Comparison of ENCODE assay signal across 8 mouse cellular contexts in genomic region chr5:120611416-120611815, GRCm38 (mm10). TPM values are rescaled to one million over a fixed set of nuclear protein-coding genes. Genes with fewer than 3 reads are reported as not detected.
A peak's percentile ranks its signal among the peaks of the same experiment; 100 is the strongest.
DNase-seq lines count a peak whose midpoint lies in the region; ATAC-seq and TF ChIP-seq lines count a peak whose summit lies in the region.

No protein-coding gene starts in this region.

- H3K9me3 ChIP-seq in heart, embryonic 13.5 days, result peaks cover 5% of the 10 kb centered on the region; the same call in 1 of the 2 replicates
- peaks cover 5% of the 10 kb centered on the region for H3K9me3 ChIP-seq in G1E (replicated peaks)
- peaks cover 5% of the 10 kb centered on the region for H3K9me3 ChIP-seq in heart, embryonic 16.5 days (replicated peaks; ENCODE audit: control insufficient read depth, low read length)
- peaks cover 7% of the 10 kb centered on the region; the same call in 1 of the 2 replicates for H3K9me3 ChIP-seq in midbrain, embryonic 10.5 days (replicated peaks)

- no peaks in the 10 kb centered on the region for H3K27me3 ChIP-seq in heart, embryonic 13.5 days (replicated peaks)
- no peaks in the 10 kb centered on the region for H3K27me3 ChIP-seq in G1E (ENCODE audit: insufficient read depth, low read length)
- H3K27me3 ChIP-seq in heart, embryonic 16.5 days (ENCODE audit: control insufficient read depth, insufficient read depth, low read length), result no peaks in the 10 kb centered on the region
- peaks cover 7% of the 10 kb centered on the region for H3K27me3 ChIP-seq in midbrain, embryonic 10.5 days (ENCODE audit: low read depth, poor library complexity, severe bottlenecking)

- H3K4me3 ChIP-seq in heart, embryonic 13.5 days, result peak overlapping the region; percentile 74
- peak overlapping the region; percentile 85 for H3K4me3 ChIP-seq in G1E (ENCODE audit: low read depth, low read length)
- H3K4me3 ChIP-seq in heart, embryonic 16.5 days (ENCODE audit: low read length), result peak overlapping the region; percentile 60
- H3K4me3 ChIP-seq in midbrain, embryonic 10.5 days, result peak overlapping the region; percentile 72

- H3K27ac ChIP-seq in heart, embryonic 13.5 days (replicated peaks), result peak overlapping the region; percentile 75
- no peak overlapping the region for H3K27ac ChIP-seq in heart, embryonic 16.5 days (ENCODE audit: low read length)
- 0 out of 2 replicates have a peak overlapping the region, but pooled peaks have one; percentile 96 for H3K27ac ChIP-seq in midbrain, embryonic 10.5 days (replicated peaks)

- WGBS in heart, embryonic 13.5 days, result 55% methylated on average over 8 of the region's 8 CpGs
- WGBS in heart, embryonic 16.5 days, result 52% methylated on average over 8 of the region's 8 CpGs
- 69% methylated on average over 8 of the region's 8 CpGs for WGBS in midbrain, embryonic 10.5 days

- peaks cover 20% of the 10 kb centered on the region for H3K4me1 ChIP-seq in heart, embryonic 13.5 days
- H3K4me1 ChIP-seq in G1E (ENCODE audit: insufficient read depth, low read depth, low read length), result peaks cover 51% of the 10 kb centered on the region
- H3K4me1 ChIP-seq in heart, embryonic 16.5 days (ENCODE audit: control insufficient read depth, insufficient read depth, low read length), result peaks cover 14% of the 10 kb centered on the region
- peaks cover 23% of the 10 kb centered on the region for H3K4me1 ChIP-seq in midbrain, embryonic 10.5 days

- no peak for ATAC-seq in heart, embryonic 13.5 days (ENCODE audit: extremely low read depth, insufficient number of reproducible peaks, low FRiP score, low TSS enrichment)
- no peak for ATAC-seq in G1E (ENCODE audit: extremely low read depth, insufficient number of reproducible peaks, low FRiP score, poor library complexity, severe bottlenecking)
- no peak for ATAC-seq in heart, embryonic 16.5 days (replicated peaks; ENCODE audit: extremely low read depth, insufficient read depth, low FRiP score)

- TF ChIP-seq CTCF in G1E (IDR thresholded peaks at IDR 0.05; ENCODE audit: low read depth, low read length), result no peak

- H3K36me3 ChIP-seq in heart, embryonic 13.5 days, result peaks cover 27% of the 10 kb centered on the region
- H3K36me3 ChIP-seq in G1E (replicated peaks), result peaks cover 65% of the 10 kb centered on the region
- H3K36me3 ChIP-seq in heart, embryonic 16.5 days (ENCODE audit: control insufficient read depth, insufficient read depth), result peaks cover 8% of the 10 kb centered on the region
- peaks cover 39% of the 10 kb centered on the region for H3K36me3 ChIP-seq in midbrain, embryonic 10.5 days

- H3K9ac ChIP-seq in heart, embryonic 13.5 days, result peak overlapping the region; percentile 79
- peak overlapping the region; percentile 67 for H3K9ac ChIP-seq in heart, embryonic 16.5 days (ENCODE audit: low read length)

- DNase-seq in heart, postnatal 4 days, result no peak
- no peak for DNase-seq in G1E (ENCODE audit: low spot score)
- DNase-seq in midbrain, embryonic 10.5 days (ENCODE audit: low spot score), result no peak
- DNase-seq in right cerebral cortex, postnatal 4 days, result no peak
- DNase-seq in frontal cortex, adult 2 months (ENCODE audit: extremely low spot score in 1 of 2, low spot score in 1 of 2), result no peak
- DNase-seq in layer of hippocampus, adult 8-10 months (ENCODE audit: low spot score in 2 of 2), result no peak

- peak overlapping the region; percentile 87 for H3K4me2 ChIP-seq in heart, embryonic 13.5 days
- peak overlapping the region; percentile 82 for H3K4me2 ChIP-seq in heart, embryonic 16.5 days (ENCODE audit: low read depth, low read length)

RNA-seq across cellular contexts. Expression of gene Rita1, which starts 1.0 kb away (rescaled TPM):
- polyA plus RNA-seq in heart, embryonic 13.5 days (2015; fragmentation: Nextera tagmentation; extraction: Ambion mirVana), result 9.6 and 10.4 TPM in 2 replicates
- 10 to 100 TPM; 10.7 to 10.8 TPM for total RNA-seq in heart, postnatal 4 days (2021)
- total RNA-seq in G1E (2014; fragmentation: Nextera tagmentation), result 8.4 and 10.5 TPM in 2 replicates
- total RNA-seq in G1E (2017), result 9.5 and 13.7 TPM in 2 replicates
- 42.4 and 45.7 TPM in 2 replicates for polyA plus RNA-seq in G1E (2012)
- 13.2 and 14.0 TPM in 2 replicates for polyA plus RNA-seq in heart, embryonic 16.5 days (2015; fragmentation: Nextera tagmentation; extraction: Ambion mirVana)
- 16.0 and 16.2 TPM in 2 replicates for polyA plus RNA-seq in midbrain, embryonic 10.5 days (2016; fragmentation: Nextera tagmentation; extraction: Ambion mirVana)
- polyA plus RNA-seq in frontal cortex, adult 2 months (2012; rRNA removed), result 34.8 and 36.4 TPM in 2 replicates
- total RNA-seq in layer of hippocampus, adult 8-10 months (2022), result 10 to 100 TPM; 22.1 to 27.3 (median 24.7) TPM

RNA-seq across cellular contexts. Expression of gene Ddx54, which starts 1.1 kb away (rescaled TPM):
- polyA plus RNA-seq in heart, embryonic 13.5 days (2015; fragmentation: Nextera tagmentation; extraction: Ambion mirVana), result 29.6 and 29.7 TPM in 2 replicates
- total RNA-seq in heart, postnatal 4 days (2021), result 10 to 100 TPM; 30.8 to 32.0 TPM
- total RNA-seq in G1E (2014; fragmentation: Nextera tagmentation) (16.5 and 24.3 TPM in 2 replicates), G1E (2017) (31.5 and 34.7 TPM in 2 replicates)
- 103 and 110 TPM in 2 replicates for polyA plus RNA-seq in G1E (2012)
- polyA plus RNA-seq in heart, embryonic 16.5 days (2015; fragmentation: Nextera tagmentation; extraction: Ambion mirVana), result 30.2 and 35.0 TPM in 2 replicates
- polyA plus RNA-seq in midbrain, embryonic 10.5 days (2016; fragmentation: Nextera tagmentation; extraction: Ambion mirVana), result 59.4 and 59.7 TPM in 2 replicates
- 28.2 and 31.2 TPM in 2 replicates for polyA plus RNA-seq in frontal cortex, adult 2 months (2012; rRNA removed)
- 10 to 100 TPM; 32.8 to 37.1 (median 35.7) TPM for total RNA-seq in layer of hippocampus, adult 8-10 months (2022)

RNA-seq across cellular contexts. Expression of gene Iqcd, which starts 22.6 kb away (rescaled TPM):
- polyA plus RNA-seq in heart, embryonic 13.5 days (2015; fragmentation: Nextera tagmentation; extraction: Ambion mirVana), result 0.27 and 0.44 TPM in 2 replicates
- total RNA-seq in heart, postnatal 4 days (2021), result not detected
- not detected in 2 replicates for total RNA-seq in G1E (2014; fragmentation: Nextera tagmentation)
- 0.35 and 0.60 TPM in 2 replicates for total RNA-seq in G1E (2017)
- polyA plus RNA-seq in G1E (2012), result 1.2 and 1.5 TPM in 2 replicates
- polyA plus RNA-seq in heart, embryonic 16.5 days (2015; fragmentation: Nextera tagmentation; extraction: Ambion mirVana), result 0.36 and 0.42 TPM in 2 replicates
- polyA plus RNA-seq in midbrain, embryonic 10.5 days (2016; fragmentation: Nextera tagmentation; extraction: Ambion mirVana), result 0.95 and 0.98 TPM in 2 replicates
- polyA plus RNA-seq in frontal cortex, adult 2 months (2012; rRNA removed), result 1.9 and 2.1 TPM in 2 replicates
- total RNA-seq in layer of hippocampus, adult 8-10 months (2022), result 1 to 10 TPM; 1.2 to 1.6 (median 1.5) TPM

RNA-seq across cellular contexts. Expression of gene Cfap73, which starts 22.6 kb away (rescaled TPM):
- not detected in 2 replicates for polyA plus RNA-seq in heart, embryonic 13.5 days (2015; fragmentation: Nextera tagmentation; extraction: Ambion mirVana)
- not detected for total RNA-seq in heart, postnatal 4 days (2021)
- total RNA-seq in G1E (2014; fragmentation: Nextera tagmentation) (not detected in 2 replicates), G1E (2017) (not detected in 2 replicates)
- not detected in 2 replicates for polyA plus RNA-seq in G1E (2012)
- 0.49 TPM in 1 of 2 replicates, not detected in the other for polyA plus RNA-seq in heart, embryonic 16.5 days (2015; fragmentation: Nextera tagmentation; extraction: Ambion mirVana)
- not detected in 2 replicates for polyA plus RNA-seq in midbrain, embryonic 10.5 days (2016; fragmentation: Nextera tagmentation; extraction: Ambion mirVana)
- polyA plus RNA-seq in frontal cortex, adult 2 months (2012; rRNA removed), result 0.10 TPM in 1 of 2 replicates, not detected in the other
- total RNA-seq in layer of hippocampus, adult 8-10 months (2022), result under 1 TPM in 2 of 4 experiments, not detected in 2; 0.50 to 0.56 TPM

RNA-seq across cellular contexts. Expression of gene Tpcn1, which starts 22.9 kb away (rescaled TPM):
- 14.9 and 16.1 TPM in 2 replicates for polyA plus RNA-seq in heart, embryonic 13.5 days (2015; fragmentation: Nextera tagmentation; extraction: Ambion mirVana)
- total RNA-seq in heart, postnatal 4 days (2021), result 10 to 100 TPM; 31.6 to 34.2 TPM
- total RNA-seq in G1E (2014; fragmentation: Nextera tagmentation), result 22.3 and 51.6 TPM in 2 replicates
- total RNA-seq in G1E (2017), result 2.1 and 3.2 TPM in 2 replicates
- polyA plus RNA-seq in G1E (2012), result 33.2 and 36.0 TPM in 2 replicates
- 14.5 TPM in 2 replicates for polyA plus RNA-seq in heart, embryonic 16.5 days (2015; fragmentation: Nextera tagmentation; extraction: Ambion mirVana)
- 10.3 and 11.1 TPM in 2 replicates for polyA plus RNA-seq in midbrain, embryonic 10.5 days (2016; fragmentation: Nextera tagmentation; extraction: Ambion mirVana)
- 37.9 and 39.9 TPM in 2 replicates for polyA plus RNA-seq in frontal cortex, adult 2 months (2012; rRNA removed)
- 10 to 100 TPM; 38.2 to 43.8 (median 41.1) TPM for total RNA-seq in layer of hippocampus, adult 8-10 months (2022)
